Comparison of ENCODE assay signal across 33 mouse cellular contexts in the genomic region with DNA sequence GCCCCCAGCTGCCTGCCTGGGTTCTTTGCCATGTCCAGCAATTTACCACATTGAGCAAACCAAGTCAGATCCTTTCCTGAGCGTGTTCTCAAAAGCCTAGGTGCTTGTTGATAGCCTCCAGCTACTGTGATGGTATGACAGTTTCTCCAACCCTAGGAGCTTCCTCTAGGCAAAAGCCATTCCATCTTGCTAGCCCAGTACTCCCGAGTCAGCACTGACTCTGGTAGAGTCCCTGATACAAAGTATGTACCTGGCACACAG.
"Had no signal": no experiment of that assay in that cellular context is flagged by ENCODE, and none has a peak within 500 bp of the region (broad histone marks: within the 10 kb centered on the region; RNA-seq: fewer than 3 reads in every experiment).

No protein-coding gene starts in this region.

- H3K9me3 ChIP-seq: limb, embryonic 10.5 days; limb, embryonic 12.5 days; limb, embryonic 15.5 days; liver, embryonic 12.5 days; liver, embryonic 13.5 days; liver, embryonic 15.5 days; lung, embryonic 15.5 days; midbrain, embryonic 12.5 days; midbrain, embryonic 13.5 days; midbrain, embryonic 15.5 days; neural tube, embryonic 12.5 days; neural tube, embryonic 13.5 days had no signal

- ATAC-seq: liver, embryonic 12.5 days; liver, postnatal 0 days; lung, postnatal 0 days; midbrain, embryonic 13.5 days; midbrain, embryonic 15.5 days; midbrain, embryonic 16.5 days had no signal

- H3K4me1 ChIP-seq: limb, embryonic 15.5 days had no signal

- H3K4me2 ChIP-seq: limb, embryonic 12.5 days; limb, embryonic 13.5 days; limb, embryonic 15.5 days; liver, embryonic 11.5 days; liver, embryonic 12.5 days; liver, embryonic 13.5 days; liver, embryonic 15.5 days; lung, embryonic 14.5 days; lung, embryonic 15.5 days; midbrain, embryonic 11.5 days; midbrain, embryonic 12.5 days; midbrain, embryonic 13.5 days; midbrain, embryonic 15.5 days; neural tube, embryonic 12.5 days; neural tube, embryonic 13.5 days had no signal

- H3K4me3 ChIP-seq: limb, embryonic 10.5 days; limb, embryonic 12.5 days; limb, embryonic 13.5 days; limb, embryonic 15.5 days; liver, embryonic 12.5 days; liver, embryonic 13.5 days; liver, embryonic 15.5 days; lung, embryonic 15.5 days; megakaryocyte, embryonic 14.5 days; midbrain, embryonic 10.5 days; midbrain, embryonic 12.5 days; midbrain, embryonic 13.5 days; midbrain, embryonic 15.5 days; myocyte; neural tube, embryonic 12.5 days; neural tube, embryonic 13.5 days had no signal

- H3K9ac ChIP-seq: limb, embryonic 12.5 days; limb, embryonic 13.5 days; limb, embryonic 15.5 days; liver, embryonic 12.5 days; liver, embryonic 13.5 days; liver, embryonic 14.5 days; liver, embryonic 15.5 days; liver, postnatal 0 days; lung, embryonic 14.5 days; lung, embryonic 15.5 days; midbrain, embryonic 12.5 days; midbrain, embryonic 13.5 days; midbrain, embryonic 15.5 days; neural tube, embryonic 12.5 days; neural tube, embryonic 13.5 days had no signal

- DNase-seq: left cerebral cortex, postnatal 4 days; liver; liver, embryonic 13.5 days; liver, postnatal 0 days; lung, adult 18-20 months; lung, adult 2 months; lung, embryonic 14.5 days; lung, postnatal 10 days; lung, postnatal 14 days; lung, postnatal 36 days; lung, postnatal 4 days; midbrain, embryonic 14.5 days had no signal

- H3K27me3 ChIP-seq: limb, embryonic 12.5 days; limb, embryonic 13.5 days; limb, embryonic 15.5 days; liver, embryonic 12.5 days; liver, embryonic 13.5 days; liver, embryonic 15.5 days; lung, embryonic 15.5 days; midbrain, embryonic 12.5 days; midbrain, embryonic 13.5 days; midbrain, embryonic 15.5 days; neural tube, embryonic 12.5 days; neural tube, embryonic 13.5 days had no signal

- H3K36me3 ChIP-seq: limb, embryonic 10.5 days; limb, embryonic 12.5 days; limb, embryonic 13.5 days; limb, embryonic 15.5 days; liver, embryonic 12.5 days; liver, embryonic 13.5 days; liver, embryonic 15.5 days; lung, embryonic 15.5 days; midbrain, embryonic 10.5 days; midbrain, embryonic 12.5 days; midbrain, embryonic 13.5 days; midbrain, embryonic 15.5 days; neural tube, embryonic 12.5 days had no signal

- H3K27ac ChIP-seq: limb, embryonic 10.5 days; limb, embryonic 12.5 days; limb, embryonic 13.5 days; limb, embryonic 15.5 days; liver, embryonic 12.5 days; liver, embryonic 13.5 days; liver, embryonic 14.5 days; liver, embryonic 15.5 days; lung, embryonic 15.5 days; macrophage; midbrain, embryonic 10.5 days; midbrain, embryonic 12.5 days; midbrain, embryonic 13.5 days; midbrain, embryonic 15.5 days; neural tube, embryonic 12.5 days; neural tube, embryonic 13.5 days had no signal
